Mouse (Mus musculus): ENCODE results near the gene Ercc6. TPM values are rescaled to one million over a fixed set of nuclear protein-coding genes. Genes with fewer than 3 reads are reported as not detected.

Gene Ercc6
- polyA plus RNA-seq, 2 experiments = 12.2 to 15.0 TPM

DNA sequence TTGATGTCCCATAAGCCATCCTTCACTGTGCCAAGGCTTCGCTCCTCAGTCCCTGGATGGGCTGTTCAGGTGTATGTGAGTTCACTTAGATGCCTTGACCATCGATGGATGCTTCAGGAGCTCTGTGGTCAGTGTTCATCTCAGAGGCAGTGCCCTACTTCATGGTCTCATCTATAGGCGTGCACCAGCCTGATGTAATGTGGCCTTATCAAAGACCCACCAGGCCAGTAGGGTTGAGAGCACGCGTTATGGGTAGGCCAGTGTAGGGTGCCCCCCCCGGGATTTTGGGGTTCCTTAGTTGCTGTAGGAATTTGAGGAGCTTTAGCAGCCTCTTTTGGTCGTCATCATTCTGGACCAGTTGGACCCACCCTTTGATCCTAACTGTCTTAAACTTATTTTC is 111.5 kb downstream of the Ercc6 start:
- Histone ChIP-seq H3K9ac (ENCODE audit: low read depth, low read length, severe bottlenecking) (no peak overlapping the region), H3K4me3 (replicated peaks; ENCODE audit: low read length) (no peak overlapping the region), H3K4me1 (ENCODE audit: control insufficient read depth, insufficient read depth, low read length) (no peaks in the 10 kb centered on the region), H3K4me2 (replicated peaks; ENCODE audit: low read depth, low read length, severe bottlenecking) (no peak overlapping the region), H3K27ac (replicated peaks; ENCODE audit: low read depth, low read length) (no peak overlapping the region), H3K27me3 (ENCODE audit: control insufficient read depth, insufficient read depth, low read length) (no peaks in the 10 kb centered on the region), H3K36me3 (ENCODE audit: control insufficient read depth, insufficient read depth, low read length) (no peaks in the 10 kb centered on the region), H3K9me3 (ENCODE audit: control insufficient read depth, low read length) (no peaks in the 10 kb centered on the region)
- DNase-seq (ENCODE audit: low spot score) = no peak
- 87% methylated on average over 7 of the region's 7 CpGs for WGBS
- ATAC-seq (ENCODE audit: low FRiP score, low read depth) = no peak
- TF ChIP-seq POLR2A (IDR thresholded peaks at IDR 0.05; ENCODE audit: borderline replicate concordance, extremely low read depth, insufficient read depth, insufficient read length) = no peak

DNA sequence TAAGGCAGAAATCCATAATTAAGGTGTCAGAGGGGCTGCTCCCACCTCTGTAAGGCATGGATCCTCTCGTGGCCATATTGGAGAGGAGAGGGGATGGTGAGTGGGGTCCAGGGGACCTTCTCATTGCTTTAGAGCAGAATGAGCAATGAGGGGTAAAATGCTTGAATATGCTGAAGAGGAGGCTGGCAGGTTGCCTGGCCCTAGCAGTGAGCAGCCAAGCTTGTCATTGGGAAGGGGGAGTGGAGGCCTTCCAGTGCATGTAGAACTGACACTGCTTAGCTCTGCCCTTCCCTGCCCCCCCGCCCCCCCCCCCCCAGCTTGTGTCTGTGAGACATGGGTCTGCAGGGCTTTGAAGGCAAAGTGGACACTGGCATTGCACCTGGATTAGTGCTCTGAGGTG is 114.0 kb downstream of the Ercc6 start:
- WGBS = 70% methylated on average over 1 of the region's 2 CpGs
- no peaks in the 10 kb centered on the region for H3K9me3 ChIP-seq (ENCODE audit: control insufficient read depth, low read length)
- H3K27ac ChIP-seq (replicated peaks; ENCODE audit: low read depth, low read length) = no peak overlapping the region
- H3K36me3 ChIP-seq (ENCODE audit: control insufficient read depth, insufficient read depth, low read length) = no peaks in the 10 kb centered on the region
- H3K4me3 ChIP-seq (replicated peaks; ENCODE audit: low read length) = no peak overlapping the region
- no peak overlapping the region for H3K9ac ChIP-seq (ENCODE audit: low read depth, low read length, severe bottlenecking)
- DNase-seq (ENCODE audit: low spot score) (no peak), ATAC-seq (ENCODE audit: low FRiP score, low read depth) (no peak)
- H3K27me3 ChIP-seq (ENCODE audit: control insufficient read depth, insufficient read depth, low read length) = no peaks in the 10 kb centered on the region
- no peaks in the 10 kb centered on the region for H3K4me1 ChIP-seq (ENCODE audit: control insufficient read depth, insufficient read depth, low read length)
- H3K4me2 ChIP-seq (replicated peaks; ENCODE audit: low read depth, low read length, severe bottlenecking) = no peak overlapping the region
- TF ChIP-seq POLR2A (IDR thresholded peaks at IDR 0.05; ENCODE audit: borderline replicate concordance, extremely low read depth, insufficient read depth, insufficient read length) = no peak

DNA sequence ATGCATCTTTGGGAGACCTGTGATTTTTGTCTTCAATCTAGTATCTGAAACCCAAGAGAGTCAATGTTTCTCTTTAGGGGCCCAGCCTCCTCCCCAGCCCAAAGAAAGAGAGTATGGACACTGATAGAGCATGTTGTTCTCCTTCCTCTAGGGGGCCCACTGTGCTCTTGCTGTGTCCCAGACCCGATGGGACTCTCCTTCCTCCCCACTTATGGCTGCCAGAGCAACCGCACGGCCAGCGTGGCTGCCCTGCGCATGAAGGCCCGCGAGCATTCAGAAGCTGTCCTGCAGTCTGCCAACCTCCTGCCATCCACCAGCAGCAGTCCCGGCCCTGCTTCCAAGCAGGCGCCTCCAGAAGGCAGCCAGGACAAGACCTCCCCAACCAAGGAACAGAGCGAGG is 115.3 kb downstream of the Ercc6 start:
- 42% methylated on average over 10 of the region's 10 CpGs for WGBS
- no peaks in the 10 kb centered on the region for H3K36me3 ChIP-seq (ENCODE audit: control insufficient read depth, insufficient read depth, low read length)
- no peak for ATAC-seq (ENCODE audit: low FRiP score, low read depth)
- no peak for DNase-seq (ENCODE audit: low spot score)
- H3K4me2 ChIP-seq (replicated peaks; ENCODE audit: low read depth, low read length, severe bottlenecking) = no peak overlapping the region
- H3K4me1 ChIP-seq (ENCODE audit: control insufficient read depth, insufficient read depth, low read length) = no peaks in the 10 kb centered on the region
- no peak overlapping the region for H3K27ac ChIP-seq (replicated peaks; ENCODE audit: low read depth, low read length)
- no peaks in the 10 kb centered on the region for H3K27me3 ChIP-seq (ENCODE audit: control insufficient read depth, insufficient read depth, low read length)
- H3K9me3 ChIP-seq (ENCODE audit: control insufficient read depth, low read length) = no peaks in the 10 kb centered on the region
- TF ChIP-seq POLR2A (IDR thresholded peaks at IDR 0.05; ENCODE audit: borderline replicate concordance, extremely low read depth, insufficient read depth, insufficient read length) = no peak
- no peak overlapping the region for H3K4me3 ChIP-seq (replicated peaks; ENCODE audit: low read length)
- H3K9ac ChIP-seq (ENCODE audit: low read depth, low read length, severe bottlenecking) = no peak overlapping the region

Other genes with a start within 250 kb of the Ercc6 start
- gene Ogdhl, start 191.5 kb upstream of the Ercc6 start, polyA plus RNA-seq (2012; rRNA removed) = 11.2 and 13.3 TPM in 2 replicates
- 9.7 and 11.4 TPM in 2 replicates for gene Ogdhl, start 191.5 kb upstream of the Ercc6 start, polyA plus RNA-seq (2014; fragmentation: Nextera tagmentation; extraction: Ambion mirVana)
- not detected in 2 replicates for gene 1700024G13Rik, start 125.1 kb upstream of the Ercc6 start, polyA plus RNA-seq (2012; rRNA removed)
- gene 1700024G13Rik, start 125.1 kb upstream of the Ercc6 start, polyA plus RNA-seq (2014; fragmentation: Nextera tagmentation; extraction: Ambion mirVana) = not detected in 2 replicates
- 0.04 and 0.14 TPM in 2 replicates for gene Slc18a3, start 48.7 kb upstream of the Ercc6 start, polyA plus RNA-seq (2012; rRNA removed)
- not detected in 2 replicates for gene Slc18a3, start 48.7 kb upstream of the Ercc6 start, polyA plus RNA-seq (2014; fragmentation: Nextera tagmentation; extraction: Ambion mirVana)
- gene Chat, start 47.5 kb upstream of the Ercc6 start, polyA plus RNA-seq (2012; rRNA removed) = 0.03 TPM in 1 of 2 replicates, not detected in the other
- not detected in 2 replicates for gene Chat, start 47.5 kb upstream of the Ercc6 start, polyA plus RNA-seq (2014; fragmentation: Nextera tagmentation; extraction: Ambion mirVana)
- gene Prrxl1, start 85.9 kb downstream of the Ercc6 start, polyA plus RNA-seq (2012; rRNA removed) = 0.09 and 0.20 TPM in 2 replicates
- gene Prrxl1, start 85.9 kb downstream of the Ercc6 start, polyA plus RNA-seq (2014; fragmentation: Nextera tagmentation; extraction: Ambion mirVana) = 0.25 TPM in 1 of 2 replicates, not detected in the other
- 1.2 and 1.4 TPM in 2 replicates for gene 3425401B19Rik, start 171.8 kb downstream of the Ercc6 start, polyA plus RNA-seq (2012; rRNA removed)
- gene 3425401B19Rik, start 171.8 kb downstream of the Ercc6 start, polyA plus RNA-seq (2014; fragmentation: Nextera tagmentation; extraction: Ambion mirVana) = 0.69 and 1.1 TPM in 2 replicates